Mouse (Mus musculus): ENCODE results near the gene Prkg1.
"Not testable (repeated sequence)": the region's sequence is repeated elsewhere in the genome, so short reads cannot be mapped to it uniquely, and the experiment has no call there.

The Prkg1 gene

GRCm38 (mm10) chr19:31283617-31284016 lies 481.2 kb downstream of the Prkg1 start:
- DNase-seq, result no peak

DNA sequence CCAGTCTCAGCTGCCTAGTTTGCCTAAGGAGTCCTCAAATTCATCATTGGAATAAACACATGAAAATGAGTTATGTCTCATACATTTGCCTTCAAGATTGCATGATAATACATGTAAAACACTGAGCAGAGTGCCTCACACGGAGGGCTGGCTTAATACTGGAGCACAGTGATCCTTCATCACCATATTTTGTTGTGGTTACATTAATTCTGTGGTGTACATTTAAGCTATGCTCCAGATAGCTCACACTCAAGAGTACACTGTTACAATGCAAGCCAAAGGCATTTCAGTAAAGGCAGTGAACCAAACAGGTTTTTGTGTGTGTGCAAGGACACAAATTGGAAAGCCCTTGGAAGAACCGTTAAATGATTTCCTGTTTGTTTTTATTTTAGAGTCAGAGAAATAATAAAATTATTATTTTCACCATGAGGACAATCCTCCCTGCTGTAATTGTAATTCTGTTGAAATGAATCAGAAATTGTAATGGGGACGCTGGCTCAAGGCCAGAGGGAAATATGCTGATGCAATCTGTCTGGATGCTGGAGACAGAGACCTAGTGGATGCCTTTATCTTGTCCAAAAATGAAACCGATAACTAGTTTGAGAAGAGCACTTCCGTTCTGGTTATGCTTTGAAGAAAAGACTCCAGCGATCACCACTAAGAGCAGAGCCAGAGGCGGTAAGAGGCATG lies 484.9 kb downstream of the Prkg1 start:
- no peak for DNase-seq

DNA sequence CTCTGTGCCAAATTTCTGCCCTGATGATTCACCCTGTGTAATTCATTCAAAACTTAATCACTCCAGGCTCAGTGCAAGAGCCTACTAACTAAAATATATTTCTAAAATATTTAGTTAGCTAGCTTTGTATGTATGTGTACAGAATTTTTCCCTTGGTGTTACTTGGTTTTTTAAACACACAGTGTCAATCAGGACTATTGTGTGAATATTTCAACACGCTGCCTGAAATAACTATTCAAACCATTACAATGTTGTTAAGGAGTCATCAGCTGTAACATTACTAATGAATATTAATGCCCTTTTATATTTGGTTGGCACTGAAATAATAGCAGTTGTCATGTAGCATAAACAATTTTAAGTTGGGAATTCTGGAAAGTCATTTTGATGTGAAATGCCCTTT lies 502.4 kb downstream of the Prkg1 start:
- DNase-seq, result no peak

GRCm38 (mm10) chr19:31260494-31260893 lies 504.3 kb downstream of the Prkg1 start:
- no peak for DNase-seq

GRCm38 (mm10) chr19:31255780-31256179 lies 509.1 kb downstream of the Prkg1 start:
- no peak for DNase-seq

DNA sequence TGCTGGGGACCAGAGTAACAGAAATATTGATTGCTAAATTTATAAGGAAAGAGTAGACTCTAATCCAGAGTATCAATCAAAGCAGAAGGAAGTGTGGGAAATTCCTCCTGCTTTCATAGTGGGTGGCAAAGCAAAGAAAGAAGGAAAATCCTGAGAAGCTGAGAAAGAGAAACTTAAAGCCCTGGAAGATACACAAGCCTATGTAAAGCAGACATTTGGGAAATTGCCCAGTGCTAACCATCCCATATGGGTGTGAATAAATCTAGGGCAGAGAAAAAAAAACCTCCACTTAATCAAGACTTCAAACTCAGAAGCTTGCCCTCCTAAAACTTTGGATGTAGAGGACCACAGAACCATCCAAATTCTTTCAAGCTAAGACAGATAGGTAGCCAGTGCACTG lies 532.4 kb downstream of the Prkg1 start:
- no peak for DNase-seq

GRCm38 (mm10) chr19:31228385-31228784 lies 536.4 kb downstream of the Prkg1 start:
- DNase-seq, result no peak

- DNase-seq, result no peak
Measured at GRCm38 (mm10) chr19:31223457-31223856, 541.4 kb downstream of the Prkg1 start.

DNA sequence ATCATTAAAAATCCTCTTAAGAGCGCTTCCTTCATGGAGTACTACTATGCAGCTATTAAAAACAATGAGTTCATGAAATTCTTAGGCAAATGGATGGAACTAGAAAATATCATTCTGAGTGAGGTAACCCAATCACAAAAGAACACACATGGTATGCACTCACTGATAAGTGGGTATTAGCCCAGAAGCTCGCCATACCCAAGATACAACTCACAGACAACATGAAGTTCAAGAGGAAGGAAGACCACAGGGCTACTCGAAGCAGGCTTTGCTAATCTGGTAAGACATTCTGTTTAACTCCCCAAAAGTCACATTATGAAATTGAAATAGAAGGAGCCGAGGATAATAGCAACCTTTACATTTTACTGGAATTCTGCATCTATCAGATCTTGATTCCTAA lies 545.6 kb downstream of the Prkg1 start:
- not testable (repeated sequence) for DNase-seq

DNA sequence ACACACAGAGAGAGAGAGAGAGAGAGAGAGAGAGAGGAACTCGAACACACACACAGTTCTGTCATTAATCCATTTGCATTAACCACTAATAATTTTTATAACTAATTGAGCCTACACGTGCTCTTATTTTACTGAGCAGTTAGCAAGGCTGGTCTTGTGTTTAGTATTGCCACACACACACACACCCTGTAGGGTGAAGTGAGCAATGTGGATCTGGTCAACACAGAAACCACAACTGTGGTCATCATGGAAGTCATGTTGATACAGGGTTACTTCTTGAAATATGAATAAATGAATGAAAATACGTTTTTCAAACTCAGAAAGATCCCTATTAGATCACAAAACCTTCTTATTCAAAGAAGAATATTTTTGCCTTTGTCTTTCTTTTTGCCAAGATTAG lies 554.0 kb downstream of the Prkg1 start:
- DNase-seq, result no peak

DNA sequence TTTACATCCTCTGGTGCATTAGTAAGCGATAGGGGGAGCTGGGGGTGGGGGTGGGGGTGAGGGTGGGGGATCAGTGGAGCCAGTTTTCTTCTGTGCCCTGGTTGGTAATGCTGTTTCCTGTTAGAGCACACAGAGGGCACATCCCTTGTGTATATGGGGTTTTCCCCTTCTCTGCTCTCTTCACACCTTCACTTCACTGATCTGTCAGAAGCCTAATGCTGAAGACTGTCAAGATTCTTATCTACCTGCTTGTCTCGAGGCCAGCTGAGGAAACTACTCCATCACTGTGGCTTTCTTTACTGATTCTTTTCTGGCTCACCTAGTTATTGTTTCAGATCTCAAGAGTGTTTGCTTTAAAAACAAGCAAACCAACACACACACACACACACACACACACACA lies 554.4 kb downstream of the Prkg1 start:
- DNase-seq, result no peak

GRCm38 (mm10) chr19:31199583-31199982 lies 565.2 kb downstream of the Prkg1 start:
- no peak for DNase-seq

DNA sequence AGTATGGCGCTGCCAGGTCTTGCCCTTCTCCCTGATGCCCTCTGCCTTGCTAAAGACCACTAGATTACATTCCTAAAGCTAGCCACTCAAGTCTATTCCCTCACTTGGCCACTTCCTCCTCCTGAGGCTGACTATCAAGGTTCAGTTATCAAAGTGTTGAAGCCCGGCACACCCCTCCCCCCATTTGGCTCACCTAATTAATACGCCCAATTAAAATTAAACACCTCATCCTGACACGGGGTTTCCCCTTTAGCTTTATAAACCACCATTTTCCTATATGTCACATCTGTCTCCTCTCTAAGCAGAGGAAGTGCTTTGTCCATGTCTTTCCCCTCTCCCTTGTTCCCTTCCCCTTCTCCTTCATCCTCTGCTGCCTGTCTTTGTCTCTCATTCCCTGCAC lies 566.4 kb downstream of the Prkg1 start:
- DNase-seq, result no peak

DNA sequence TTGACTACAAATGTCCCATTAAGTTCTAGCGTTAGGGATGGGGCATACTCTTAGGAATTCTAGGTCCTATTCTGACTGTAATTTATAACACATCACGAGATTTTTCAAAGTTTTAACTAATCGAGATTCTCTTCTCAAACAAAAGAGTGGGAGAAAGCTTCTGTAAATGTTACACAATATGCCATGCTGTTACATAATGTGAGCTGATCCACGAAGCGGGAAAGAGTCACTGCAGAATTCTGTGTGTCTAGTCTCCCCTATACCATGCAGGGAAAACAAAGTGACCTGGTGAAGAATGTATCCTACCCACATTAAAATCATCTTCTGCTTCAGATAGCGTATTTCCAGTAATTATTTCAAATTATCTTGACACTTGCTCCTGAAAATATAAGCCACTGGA lies 567.8 kb downstream of the Prkg1 start:
- no peak for DNase-seq

DNA sequence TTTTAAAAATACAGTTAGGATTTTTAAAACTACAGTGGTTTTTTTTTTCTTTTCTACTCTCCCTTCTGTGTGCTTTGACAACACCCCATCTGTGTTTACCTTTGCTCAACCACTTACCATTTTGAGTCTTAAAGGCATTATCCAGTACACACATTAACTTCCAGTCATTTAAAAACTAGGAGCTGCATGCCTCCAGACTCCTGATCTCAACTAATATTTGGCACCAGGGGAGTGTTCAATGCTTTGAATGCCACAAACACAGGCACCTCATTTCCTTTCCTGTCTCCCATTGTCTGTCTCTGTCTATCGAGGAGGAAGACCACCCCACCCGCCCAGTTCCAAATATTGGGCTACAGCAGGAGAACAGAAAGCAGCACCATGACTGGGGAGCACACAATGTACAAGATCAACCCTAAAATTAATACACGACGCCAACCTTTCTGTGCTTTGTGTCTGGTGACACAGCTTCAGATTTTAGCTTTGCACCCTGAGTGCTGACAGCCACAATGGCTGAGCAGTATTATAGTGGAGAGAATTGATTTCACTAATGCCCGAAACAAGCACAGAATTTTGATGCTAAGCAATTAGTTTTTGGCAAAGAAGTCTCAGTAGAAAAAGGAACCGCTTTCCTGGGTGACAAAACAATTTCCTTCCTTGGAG lies 576.1 kb downstream of the Prkg1 start:
- no peak for DNase-seq

DNA sequence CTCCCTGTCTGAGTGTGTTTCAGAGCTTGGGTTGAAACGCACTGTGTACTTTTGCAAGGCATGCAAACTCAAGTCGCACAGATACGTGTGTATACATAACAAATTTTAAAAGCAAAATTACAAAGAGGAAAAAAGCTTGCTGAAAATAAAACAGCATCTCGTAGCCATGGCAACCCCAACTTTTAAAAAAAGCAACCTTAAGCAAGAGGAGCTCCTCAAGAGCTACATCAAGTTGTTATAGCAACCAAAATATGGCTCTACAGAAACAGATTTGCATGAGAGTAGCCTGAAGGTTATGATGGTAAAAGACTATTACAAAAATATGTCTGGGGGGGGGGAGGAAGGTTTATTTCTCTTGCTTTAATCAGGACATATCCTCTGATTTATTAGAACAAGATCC lies 584.1 kb downstream of the Prkg1 start:
- no peak for DNase-seq

DNA sequence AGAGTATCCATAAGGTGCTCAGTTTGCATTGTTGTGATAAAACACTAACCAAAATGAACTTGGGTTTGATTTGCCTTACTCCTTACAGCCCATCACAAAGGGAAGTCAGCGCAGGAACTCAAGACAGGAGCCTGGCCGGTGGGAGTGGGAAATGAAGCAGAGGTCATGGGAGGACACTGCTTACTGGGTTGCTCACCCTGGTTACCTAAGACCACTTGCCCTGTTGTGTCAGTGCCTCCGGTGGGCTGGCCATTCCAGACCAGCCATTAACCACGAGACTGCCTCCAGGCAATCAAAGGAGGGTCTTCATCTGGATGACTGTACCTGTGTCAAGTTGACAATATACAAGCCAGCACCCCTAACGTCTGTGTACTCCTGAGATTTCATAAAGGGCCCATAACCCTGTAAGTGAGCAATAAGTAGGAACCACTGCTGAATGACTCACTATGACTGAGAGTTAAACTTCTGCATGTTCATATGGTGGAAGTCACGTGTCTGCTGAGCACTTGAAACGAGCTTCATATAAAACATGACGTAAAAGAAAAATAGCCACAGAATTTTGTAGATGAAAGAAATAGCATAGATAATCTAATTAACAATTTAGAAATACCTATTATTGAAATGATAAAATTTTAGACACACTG lies 587.4 kb downstream of the Prkg1 start:
- no peak for DNase-seq

GRCm38 (mm10) chr19:31170985-31171384 lies 593.8 kb downstream of the Prkg1 start:
- no peak for DNase-seq

DNA sequence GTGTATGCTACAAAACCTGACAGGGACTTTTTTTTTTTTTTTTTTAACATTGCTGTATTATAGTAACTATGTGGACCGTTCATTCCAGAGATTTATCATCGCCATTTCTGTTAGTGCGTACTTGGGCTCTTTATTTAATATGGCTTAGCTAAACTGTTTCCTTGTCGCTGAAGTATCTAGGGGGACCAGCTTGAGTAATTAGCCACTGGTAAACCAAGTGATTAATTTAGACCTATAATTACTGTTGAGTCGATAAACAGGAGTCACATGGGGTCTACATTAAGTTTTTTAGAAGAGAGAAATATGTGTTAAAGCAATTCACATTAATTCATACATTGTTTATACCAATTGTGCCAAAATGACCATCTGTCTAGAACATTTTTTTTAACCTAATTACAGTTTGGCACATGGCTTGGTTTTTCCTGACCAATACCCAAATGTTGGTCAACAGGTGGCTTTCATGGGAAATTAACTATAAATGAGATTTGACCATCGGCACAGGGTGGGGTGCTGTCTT lies 605.8 kb downstream of the Prkg1 start:
- DNase-seq, result no peak

GRCm38 (mm10) chr19:31153399-31153798 lies 611.4 kb downstream of the Prkg1 start:
- DNase-seq, result peak; percentile 9

GRCm38 (mm10) chr19:31149902-31150301 lies 614.9 kb downstream of the Prkg1 start:
- no peak for DNase-seq

DNA sequence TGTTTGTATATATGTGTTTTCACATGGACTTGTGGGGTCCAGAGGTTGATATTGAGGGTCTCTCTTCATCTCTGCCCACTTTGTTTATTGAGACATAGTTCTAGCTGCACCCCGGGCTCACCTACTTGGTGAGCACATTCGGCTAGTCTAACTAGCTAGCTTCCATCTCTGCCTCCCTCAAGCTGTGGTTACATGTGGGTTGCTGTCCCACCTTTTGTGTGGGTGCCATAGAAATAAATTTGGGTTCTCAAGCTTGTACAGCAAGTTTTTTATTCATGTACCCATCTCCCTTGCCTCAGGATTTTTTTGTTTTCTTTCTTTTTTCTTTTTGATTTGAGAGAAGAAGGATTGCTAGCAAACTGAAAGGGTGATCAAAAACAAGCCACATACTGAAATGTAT lies 617.4 kb downstream of the Prkg1 start:
- DNase-seq, result no peak

GRCm38 (mm10) chr19:31146156-31146555 lies 618.7 kb downstream of the Prkg1 start:
- no peak for DNase-seq

DNA sequence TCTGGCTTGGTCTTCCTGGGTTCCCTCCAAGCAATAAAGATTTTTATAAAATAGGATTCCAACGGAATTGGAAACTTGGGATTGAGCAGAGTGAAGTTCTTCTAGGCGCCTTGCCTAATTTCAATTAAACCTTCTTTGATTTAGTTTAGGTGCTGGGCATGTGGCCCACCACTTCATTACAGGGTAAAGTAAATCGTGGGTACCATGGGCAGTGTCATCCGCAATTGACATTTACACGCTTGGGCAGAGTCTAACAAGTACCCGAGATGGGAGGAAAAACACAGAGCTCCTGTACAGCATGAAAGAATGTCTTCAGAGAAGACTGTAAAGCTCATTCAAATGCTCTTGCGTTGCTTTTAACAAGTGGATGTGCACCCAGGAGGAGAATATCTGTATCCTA lies 622.9 kb downstream of the Prkg1 start:
- DNase-seq, result no peak
